Mouse (Mus musculus) E14TG2a.4 (cell line): ENCODE measurements at regions not wholly inside any gene's neighbourhood (a gene's known extent, or its start where the extent isn't known, plus 50 kb on each side); places are given as distances from the start of the nearest gene placed in this dataset.

ENCODE experiments used
- H3K27me3 ChIP-seq: 2 replicates; pipeline ENCODE4 v1.6.1; 2014; ENCODE audit warnings: low read length, control low read depth; ENCODE audit not compliant: insufficient read depth
- H3K36me3 ChIP-seq: 2 replicates; pipeline ENCODE4 v1.6.1; 2014; ENCODE audit warnings: low read length, control low read depth; ENCODE audit not compliant: insufficient read depth
- H3K4me1 ChIP-seq: replicated peaks from 2 replicates; pipeline ENCODE4 v1.6.1; 2014; ENCODE audit warnings: low read depth, low read length, control low read depth
- H3K4me3 ChIP-seq: replicated peaks from 2 replicates; pipeline ENCODE4 v1.5.1; 2014; ENCODE audit warnings: mild to moderate bottlenecking, low read length
- H3K9me3 ChIP-seq: 2 replicates; pipeline ENCODE4 v1.6.1; 2014; ENCODE audit warnings: low read length, control low read depth
- CTCF ChIP-seq: conservative IDR thresholded peaks from 2 replicates; pipeline ENCODE4 v1.5.1; 2014; ENCODE audit warnings: low read length
- NANOG ChIP-seq: IDR thresholded peaks from 2 replicates; pipeline ENCODE4 v1.6.1; 2014; ENCODE audit warnings: borderline replicate concordance, low read length, mixed read lengths
- POU5F1 ChIP-seq: IDR thresholded peaks from 2 replicates; pipeline ENCODE4 v1.6.1; 2014; ENCODE audit warnings: low read length, borderline replicate concordance

GRCm38 (mm10) chr6:117574146-117574545 is 266.8 kb upstream of the Zfp637 start:
- no peaks in the 10 kb centered on the region for H3K27me3 ChIP-seq
- no peaks in the 10 kb centered on the region for H3K36me3 ChIP-seq
- TF ChIP-seq POU5F1 (no peak), CTCF (no peak)
- peaks cover 14% of the 10 kb centered on the region for H3K4me1 ChIP-seq
- no peak overlapping the region for H3K4me3 ChIP-seq
- no peaks in the 10 kb centered on the region for H3K9me3 ChIP-seq

DNA sequence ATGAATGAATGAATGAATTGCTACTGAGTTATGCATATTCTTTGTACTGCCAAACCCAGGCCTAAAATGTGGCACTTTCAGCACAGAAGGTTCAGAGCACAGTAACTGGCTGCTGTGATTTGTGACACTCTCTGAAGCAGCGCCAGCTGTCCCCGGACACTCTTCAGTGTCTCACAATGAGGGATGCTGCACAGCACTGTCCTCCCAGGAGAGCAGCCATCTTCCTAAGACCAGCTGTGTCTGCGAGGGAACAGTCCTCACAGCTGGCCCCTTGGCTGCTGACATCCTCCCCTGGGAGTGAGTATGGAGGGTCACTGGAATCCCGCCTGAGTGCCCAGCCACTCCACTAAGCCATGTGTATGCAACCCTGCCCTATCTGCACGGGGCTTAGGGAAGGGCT is 265.9 kb upstream of the Zfp637 start:
- Histone ChIP-seq H3K36me3 (no peaks in the 10 kb centered on the region), H3K9me3 (no peaks in the 10 kb centered on the region), H3K4me1 (peaks cover 14% of the 10 kb centered on the region), H3K27me3 (no peaks in the 10 kb centered on the region), H3K4me3 (no peak overlapping the region)
- TF ChIP-seq CTCF (no peak), NANOG (no peak), POU5F1 (no peak)

DNA sequence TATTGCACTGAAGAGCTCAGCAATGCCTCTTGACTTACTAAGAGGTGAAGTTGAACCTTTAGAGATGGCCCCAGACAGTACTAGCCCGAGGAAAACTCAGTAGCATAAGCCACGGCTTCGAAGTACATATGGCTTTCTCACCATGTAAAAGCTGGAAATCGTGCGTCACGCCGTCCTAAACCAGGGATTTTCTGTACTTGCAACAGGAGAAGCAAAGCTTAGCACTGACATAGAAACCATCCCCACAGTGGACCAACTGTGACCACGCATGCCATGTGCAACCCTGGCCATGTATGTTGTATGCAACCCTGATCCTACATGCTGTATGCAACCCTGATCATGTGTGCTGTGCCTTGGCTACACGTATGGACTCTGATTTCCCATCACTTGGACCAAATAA is 265.0 kb upstream of the Zfp637 start:
- no peak overlapping the region for H3K4me3 ChIP-seq
- H3K27me3 ChIP-seq, result no peaks in the 10 kb centered on the region
- TF ChIP-seq POU5F1, result no peak
- H3K9me3 ChIP-seq, result no peaks in the 10 kb centered on the region
- peaks cover 6% of the 10 kb centered on the region for H3K4me1 ChIP-seq
- no peaks in the 10 kb centered on the region for H3K36me3 ChIP-seq

- no peak overlapping the region for H3K4me3 ChIP-seq
- no peaks in the 10 kb centered on the region for H3K27me3 ChIP-seq
- H3K36me3 ChIP-seq, result no peaks in the 10 kb centered on the region
- no peaks in the 10 kb centered on the region for H3K4me1 ChIP-seq
- no peak for TF ChIP-seq POU5F1
- TF ChIP-seq NANOG, result no peak
- TF ChIP-seq CTCF, result no peak
- H3K9me3 ChIP-seq, result peaks cover 10% of the 10 kb centered on the region
These were observed 263.1 kb upstream of the Zfp637 start for GRCm38 (mm10) chr6:117577539-117578521.

DNA sequence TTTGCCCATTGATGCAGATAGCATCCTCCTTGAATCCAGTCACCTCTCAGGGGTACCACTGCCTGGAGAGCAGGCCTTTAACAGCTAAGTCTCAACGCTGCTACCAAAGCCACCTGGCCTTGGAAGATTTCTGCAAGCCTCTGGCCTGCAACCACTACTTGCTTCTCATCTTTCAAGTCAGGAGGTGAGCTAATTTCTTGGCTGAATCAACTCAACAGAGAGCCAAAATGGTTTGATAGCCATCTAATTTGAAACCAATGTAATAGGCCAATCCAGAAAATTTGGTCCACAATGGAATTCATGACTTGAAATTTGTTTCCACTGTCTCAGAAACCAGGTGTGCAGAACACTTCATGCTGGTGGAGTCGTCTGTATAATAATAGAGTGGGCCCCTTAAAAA is 260.0 kb upstream of the Zfp637 start:
- Histone ChIP-seq H3K4me1 (no peaks in the 10 kb centered on the region), H3K9me3 (peaks cover 34% of the 10 kb centered on the region), H3K36me3 (no peaks in the 10 kb centered on the region), H3K4me3 (no peak overlapping the region), H3K27me3 (no peaks in the 10 kb centered on the region)
- TF ChIP-seq CTCF (no peak), NANOG (no peak), POU5F1 (no peak)

- TF ChIP-seq CTCF (no peak), POU5F1 (no peak), NANOG (no peak)
- H3K36me3 ChIP-seq, result no peaks in the 10 kb centered on the region
- H3K27me3 ChIP-seq, result no peaks in the 10 kb centered on the region
These were observed 257.9 kb upstream of the Zfp637 start for GRCm38 (mm10) chr6:117583121-117583520.

GRCm38 (mm10) chr6:117584563-117584962 is 256.4 kb upstream of the Zfp637 start:
- Histone ChIP-seq H3K9me3 (peaks cover 34% of the 10 kb centered on the region), H3K4me3 (no peak overlapping the region), H3K4me1 (no peaks in the 10 kb centered on the region), H3K36me3 (no peaks in the 10 kb centered on the region), H3K27me3 (no peaks in the 10 kb centered on the region)
- TF ChIP-seq CTCF (no peak), POU5F1 (no peak), NANOG (no peak)

More at GRCm38 (mm10) chr6:117583121-117583520, 257.9 kb upstream of the Zfp637 start:
- Histone ChIP-seq H3K4me3 (no peak overlapping the region), H3K9me3 (peaks cover 34% of the 10 kb centered on the region), H3K4me1 (no peaks in the 10 kb centered on the region)

DNA sequence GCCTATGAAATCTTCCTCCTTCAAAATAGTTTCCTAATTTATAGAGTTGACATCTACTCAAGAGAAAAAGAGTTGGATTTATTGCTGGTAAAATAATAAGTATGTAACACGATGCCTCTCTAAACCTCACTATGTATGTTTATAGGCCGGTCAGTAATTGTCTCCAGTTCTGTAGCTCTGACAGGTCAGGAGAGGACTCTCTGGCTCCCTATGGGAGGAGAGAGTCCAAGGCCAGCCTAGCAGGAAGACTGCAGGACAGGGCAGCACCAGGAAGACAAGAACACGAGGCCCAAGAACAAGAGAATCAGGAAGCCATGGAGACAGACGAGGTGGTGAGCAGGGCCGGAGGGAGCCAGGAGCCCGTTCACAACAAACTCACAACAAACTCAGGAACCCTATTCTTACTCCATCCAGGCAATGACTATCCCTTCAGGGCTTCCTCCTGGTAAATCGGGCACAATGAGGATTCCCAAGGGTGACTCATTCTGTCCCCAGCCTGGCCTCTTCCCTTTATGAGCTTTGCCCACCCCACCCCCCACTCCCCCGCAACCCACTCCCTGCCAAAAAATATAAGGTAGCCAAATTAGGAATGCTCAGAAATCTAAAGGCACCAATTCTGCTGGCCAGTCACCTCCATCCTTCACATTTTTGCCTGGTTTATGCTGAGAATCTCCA is 244.7 kb upstream of the Zfp637 start:
- no peaks in the 10 kb centered on the region for H3K4me1 ChIP-seq
- no peaks in the 10 kb centered on the region for H3K27me3 ChIP-seq
- no peaks in the 10 kb centered on the region for H3K36me3 ChIP-seq
- H3K4me3 ChIP-seq, result no peak overlapping the region
- TF ChIP-seq CTCF, result no peak
- no peak for TF ChIP-seq POU5F1
- no peak for TF ChIP-seq NANOG
- H3K9me3 ChIP-seq, result peaks cover 43% of the 10 kb centered on the region

GRCm38 (mm10) chr6:117604834-117605233 is 236.1 kb upstream of the Zfp637 start:
- H3K36me3 ChIP-seq, result no peaks in the 10 kb centered on the region
- no peaks in the 10 kb centered on the region for H3K27me3 ChIP-seq
- TF ChIP-seq CTCF (no peak), POU5F1 (no peak)
- peaks cover 34% of the 10 kb centered on the region for H3K9me3 ChIP-seq
- H3K4me1 ChIP-seq, result no peaks in the 10 kb centered on the region
- H3K4me3 ChIP-seq, result no peak overlapping the region
